Mouse (Mus musculus) midbrain, embryonic 11.5 days (tissue): ENCODE measurements at regions not wholly inside any gene's neighbourhood (a gene's known extent, or its start where the extent isn't known, plus 50 kb on each side); places are given as distances from the start of the nearest gene placed in this dataset.

Experiments
- ATAC-seq: fragments of 200-750 bp; cut with Nextera tagmentation; 2 replicates; pipeline ENCODE4 v1.8.0; 2017; ENCODE audit warnings: moderate TSS enrichment, moderate library complexity; ENCODE audit not compliant: low FRiP score
- DNase-seq: peaks from one replicate; pipeline ENCODE4 v3.0.0; 2015; ENCODE audit warnings: low spot score; ENCODE audit errors: missing footprints
- H3K27ac ChIP-seq: fragments of 300-500 bp; sonication (generic); 2 replicates; pipeline ENCODE4 v1.5.1; 2014; ENCODE audit warnings: low read depth, low read length
- H3K27me3 ChIP-seq: fragments of 300-500 bp; sonication (generic); 2 replicates; pipeline ENCODE4 v1.6.1; 2014; ENCODE audit warnings: mild to moderate bottlenecking, low read length, moderate library complexity, mixed read lengths; ENCODE audit not compliant: control insufficient read depth, insufficient read depth
- H3K36me3 ChIP-seq: fragments of 300-500 bp; sonication (generic); 2 replicates; pipeline ENCODE4 v1.6.1; 2014; ENCODE audit warnings: mild to moderate bottlenecking, low read length, moderate library complexity, mixed read lengths; ENCODE audit not compliant: control insufficient read depth, insufficient read depth
- H3K4me1 ChIP-seq: fragments of 300-500 bp; sonication (generic); 2 replicates; pipeline ENCODE4 v1.6.1; 2014; ENCODE audit warnings: low read length; ENCODE audit not compliant: control insufficient read depth, insufficient read depth
- H3K4me2 ChIP-seq: fragments of 300-500 bp; sonication (generic); 2 replicates; pipeline ENCODE4 v1.6.1; 2014; ENCODE audit warnings: mild to moderate bottlenecking, moderate library complexity
- H3K4me3 ChIP-seq: fragments of 300-500 bp; sonication (generic); 2 replicates; pipeline ENCODE4 v1.5.1; 2014; ENCODE audit warnings: low read depth, low read length
- H3K9ac ChIP-seq: fragments of 300-500 bp; sonication (generic); 2 replicates; pipeline ENCODE4 v1.6.1; 2014; ENCODE audit warnings: low read length
- H3K9me3 ChIP-seq: fragments of 300-500 bp; sonication (generic); 2 replicates; pipeline ENCODE4 v1.6.1; 2016; ENCODE audit warnings: low read length; ENCODE audit not compliant: control insufficient read depth
- WGBS: fragments of 180-500 bp; shearing (Covaris S2); extraction: QIAGEN DNeasy Blood & Tissue Kit; methylation state at CpG from one replicate; pipeline ENCODE4 v1.1.7; 2014; 5-methylcytosine and 5-hydroxymethylcytosine counted together

DNA sequence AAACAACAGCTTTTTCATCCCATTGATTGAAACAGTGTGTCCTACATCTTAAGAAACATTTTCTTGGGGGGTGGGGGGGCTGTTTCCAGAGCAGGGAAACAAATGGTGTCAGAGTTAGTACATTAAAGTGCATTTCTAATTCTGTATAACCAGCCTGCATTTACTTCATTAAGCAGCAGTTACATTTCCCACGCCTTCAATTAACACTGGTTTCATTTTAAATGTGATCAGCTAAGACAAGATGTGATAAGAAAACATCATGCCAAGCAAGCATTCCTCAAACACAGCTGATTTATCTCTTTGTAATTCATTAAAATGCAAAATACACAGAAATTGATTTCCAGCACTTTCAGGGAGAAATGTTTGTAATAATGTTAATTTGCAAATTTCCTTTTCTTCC lies 122.0 kb downstream of the Olfr1505 start:
- Histone ChIP-seq H3K36me3 (no peaks in the 10 kb centered on the region), H3K9ac (no peak overlapping the region), H3K27me3 (no peaks in the 10 kb centered on the region), H3K4me2 (no peak overlapping the region), H3K27ac (no peak overlapping the region), H3K4me3 (no peak overlapping the region), H3K4me1 (peaks cover 15% of the 10 kb centered on the region), H3K9me3 (no peaks in the 10 kb centered on the region)
- ATAC-seq (no peak), DNase-seq (no peak)
- WGBS = 76% methylated on average over 1 of the region's 1 CpGs

DNA sequence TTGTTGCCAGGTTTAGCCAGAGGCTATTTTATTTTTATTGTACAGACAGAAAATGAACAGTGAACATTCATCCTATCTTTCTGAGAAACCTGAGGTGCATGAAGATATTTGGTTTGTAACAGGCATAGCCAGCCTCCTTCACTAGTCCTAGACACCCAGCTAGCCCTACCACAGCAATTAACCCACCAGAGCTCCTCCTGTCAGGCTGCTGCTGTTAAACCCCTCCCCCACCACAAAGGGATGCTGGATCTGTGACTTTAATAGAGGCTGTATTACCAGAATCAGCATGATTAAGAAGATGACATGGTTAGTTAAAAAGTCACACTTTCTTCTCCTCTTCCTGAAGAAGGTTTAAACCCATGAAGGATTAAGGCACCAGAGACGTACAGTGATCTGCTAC lies 122.5 kb downstream of the Olfr1505 start:
- Histone ChIP-seq H3K4me1 (peaks cover 15% of the 10 kb centered on the region), H3K4me2 (no peak overlapping the region), H3K9ac (no peak overlapping the region), H3K27ac (no peak overlapping the region), H3K27me3 (no peaks in the 10 kb centered on the region), H3K4me3 (no peak overlapping the region), H3K36me3 (no peaks in the 10 kb centered on the region), H3K9me3 (no peaks in the 10 kb centered on the region)
- ATAC-seq (peak; percentile 79), DNase-seq (no peak)
- 28% methylated on average over 1 of the region's 1 CpGs for WGBS

DNA sequence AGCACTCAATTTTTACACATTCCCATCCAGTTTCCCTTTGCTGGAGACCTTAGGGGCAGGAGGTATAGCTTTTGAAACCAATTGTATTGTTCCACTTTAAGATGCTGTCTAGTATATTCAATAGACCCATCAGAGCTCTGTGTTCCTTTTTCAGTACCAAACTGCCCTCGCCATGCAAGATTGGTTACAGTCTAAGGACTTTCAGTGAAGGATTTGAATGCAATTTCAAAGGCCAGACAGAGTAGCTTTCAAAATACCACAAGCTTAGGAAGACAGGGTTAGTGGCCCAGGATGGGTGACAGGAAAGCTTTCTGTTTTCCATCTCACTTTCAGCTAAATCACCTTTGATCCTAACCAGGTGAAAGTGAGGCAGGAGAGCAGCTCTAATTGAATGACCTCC lies 123.4 kb downstream of the Olfr1505 start:
- WGBS = 28% methylated on average over 1 of the region's 1 CpGs

GRCm38 (mm10) chr19:14042753-14043152 lies 129.4 kb downstream of the Olfr1505 start:
- peak; percentile 79 for ATAC-seq
- no peak overlapping the region for H3K4me3 ChIP-seq
- no peak for DNase-seq
- WGBS = 24% methylated on average over 5 of the region's 5 CpGs
- H3K9me3 ChIP-seq = no peaks in the 10 kb centered on the region
- no peaks in the 10 kb centered on the region for H3K4me1 ChIP-seq
- no peaks in the 10 kb centered on the region for H3K27me3 ChIP-seq
- no peak overlapping the region for H3K4me2 ChIP-seq
- no peaks in the 10 kb centered on the region for H3K36me3 ChIP-seq
- no peak overlapping the region for H3K27ac ChIP-seq
- no peak overlapping the region for H3K9ac ChIP-seq

More for the DNA sequence above, 123.4 kb downstream of the Olfr1505 start:
- Histone ChIP-seq H3K9ac (no peak overlapping the region), H3K36me3 (no peaks in the 10 kb centered on the region), H3K27me3 (no peaks in the 10 kb centered on the region), H3K4me3 (no peak overlapping the region), H3K9me3 (no peaks in the 10 kb centered on the region), H3K27ac (no peak overlapping the region), H3K4me2 (no peak overlapping the region; the same call in 1 of the 2 replicates), H3K4me1 (peaks cover 15% of the 10 kb centered on the region)
- DNase-seq (no peak), ATAC-seq (peak; percentile 59)

DNA sequence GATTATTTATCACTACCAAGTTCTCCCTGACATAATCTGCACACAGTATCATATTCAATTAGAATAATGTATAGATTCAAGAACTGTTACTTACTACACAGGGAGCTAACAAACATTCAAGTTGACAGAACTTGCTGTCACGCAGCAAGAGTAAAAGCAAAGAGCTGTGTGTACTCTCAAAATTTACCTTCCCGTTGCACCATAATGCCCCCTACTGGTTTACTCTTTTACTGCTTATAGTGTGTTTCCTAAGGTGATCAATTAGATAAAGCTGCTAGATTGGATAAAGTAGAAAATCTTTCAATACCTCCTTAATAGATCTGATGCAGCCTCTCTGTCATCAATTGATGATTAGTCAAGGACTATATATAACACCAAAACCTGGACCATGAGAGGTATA lies 132.1 kb downstream of the Olfr1505 start:
- H3K27ac ChIP-seq = no peak overlapping the region
- ATAC-seq (no peak), DNase-seq (peak; percentile 85)
- no peak overlapping the region for H3K4me2 ChIP-seq
- no peaks in the 10 kb centered on the region for H3K36me3 ChIP-seq
- 62% methylated on average over 2 of the region's 2 CpGs for WGBS
- no peak overlapping the region for H3K9ac ChIP-seq
- H3K27me3 ChIP-seq = no peaks in the 10 kb centered on the region
- H3K9me3 ChIP-seq = no peaks in the 10 kb centered on the region
- H3K4me3 ChIP-seq = no peak overlapping the region
- no peaks in the 10 kb centered on the region for H3K4me1 ChIP-seq

DNA sequence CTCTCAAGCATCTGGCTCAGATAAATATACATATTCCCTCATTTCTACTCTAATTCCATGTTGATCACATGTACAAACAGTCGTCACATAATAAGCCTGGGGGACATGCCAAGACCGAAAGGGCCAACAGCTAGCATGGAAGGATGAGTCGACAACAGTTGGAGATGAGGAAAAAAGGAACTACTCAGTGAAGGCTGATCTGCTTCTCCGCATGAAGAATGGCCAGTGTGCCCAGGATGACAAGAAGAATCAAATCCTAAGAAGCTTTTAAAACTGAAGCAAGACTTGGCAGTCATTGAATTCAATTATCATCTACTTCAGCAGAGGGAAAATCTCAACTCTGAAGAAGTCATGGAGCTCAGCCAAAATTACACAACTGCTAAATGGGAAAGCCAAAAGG lies 138.7 kb downstream of the Olfr1505 start:
- Histone ChIP-seq H3K9ac (no peak overlapping the region), H3K36me3 (no peaks in the 10 kb centered on the region), H3K9me3 (no peaks in the 10 kb centered on the region), H3K27ac (no peak overlapping the region), H3K4me1 (no peaks in the 10 kb centered on the region), H3K4me2 (no peak overlapping the region), H3K4me3 (no peak overlapping the region), H3K27me3 (no peaks in the 10 kb centered on the region)
- no peak for DNase-seq
- WGBS = 91% methylated on average over 4 of the region's 4 CpGs
- ATAC-seq = no peak

DNA sequence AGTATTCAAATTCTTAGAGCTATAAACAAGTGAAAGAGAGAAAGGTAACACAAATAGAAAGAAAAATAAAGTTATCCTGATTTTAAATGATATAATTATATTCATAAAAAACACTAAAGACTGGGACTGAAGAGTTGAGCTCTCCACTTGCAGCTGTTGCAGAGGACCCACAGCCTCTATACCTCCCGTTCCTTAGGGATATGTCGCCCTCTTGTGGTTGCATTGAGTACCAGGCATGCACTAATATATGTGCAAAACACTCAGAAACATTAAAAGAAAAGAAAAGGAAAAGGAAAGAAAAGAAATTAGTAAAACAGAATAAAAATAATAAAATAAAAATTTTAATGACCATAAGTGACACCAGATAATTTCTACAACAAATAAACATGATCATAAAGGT lies 167.2 kb downstream of the Olfr1505 start:
- no peaks in the 10 kb centered on the region for H3K36me3 ChIP-seq
- H3K9me3 ChIP-seq = no peaks in the 10 kb centered on the region
- no peaks in the 10 kb centered on the region for H3K4me1 ChIP-seq
- no peak overlapping the region for H3K9ac ChIP-seq
- ATAC-seq (no peak), DNase-seq (no peak)
- 15% methylated on average over 2 of the region's 2 CpGs for WGBS
- H3K4me3 ChIP-seq = no peak overlapping the region
- H3K27ac ChIP-seq = no peak overlapping the region
- no peaks in the 10 kb centered on the region for H3K27me3 ChIP-seq
- H3K4me2 ChIP-seq = no peak overlapping the region

- H3K4me2 ChIP-seq = no peak overlapping the region
- no peak for ATAC-seq
- WGBS = 82% methylated on average over 3 of the region's 3 CpGs
Measured at GRCm38 (mm10) chr19:14084726-14085125, 171.4 kb downstream of the Olfr1505 start.

DNA sequence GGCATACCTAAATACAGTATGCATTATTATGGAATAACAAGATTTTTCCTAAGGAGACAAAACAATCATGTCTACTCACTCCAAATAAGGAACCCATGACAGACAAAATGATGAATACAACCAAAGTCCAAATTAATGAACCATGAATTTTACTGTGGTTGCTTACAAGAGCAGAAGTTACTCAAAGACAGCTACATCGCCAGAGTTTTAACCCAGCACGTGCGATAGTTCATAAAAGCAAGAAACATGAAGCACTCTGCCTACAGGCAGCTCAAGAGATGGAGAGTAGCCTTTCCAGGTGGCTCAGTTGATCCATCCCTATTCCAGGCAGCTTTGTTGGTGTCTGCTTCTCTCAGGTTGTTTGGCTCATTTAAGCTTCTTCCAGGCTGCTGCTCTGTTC lies 176.8 kb downstream of the Olfr1505 start:
- Histone ChIP-seq H3K4me1 (no peaks in the 10 kb centered on the region), H3K27ac (no peak overlapping the region), H3K9me3 (no peaks in the 10 kb centered on the region), H3K36me3 (no peaks in the 10 kb centered on the region), H3K4me3 (no peak overlapping the region), H3K9ac (no peak overlapping the region), H3K27me3 (no peaks in the 10 kb centered on the region), H3K4me2 (no peak overlapping the region)
- ATAC-seq = no peak
- 91% methylated on average over 3 of the region's 3 CpGs for WGBS
- peak; percentile 44 for DNase-seq

More at GRCm38 (mm10) chr19:14084726-14085125, 171.4 kb downstream of the Olfr1505 start:
- H3K9me3 ChIP-seq = no peaks in the 10 kb centered on the region
- no peaks in the 10 kb centered on the region for H3K27me3 ChIP-seq
- H3K36me3 ChIP-seq = no peaks in the 10 kb centered on the region
- no peak overlapping the region for H3K27ac ChIP-seq
- no peak overlapping the region for H3K4me3 ChIP-seq
- no peaks in the 10 kb centered on the region for H3K4me1 ChIP-seq
- no peak for DNase-seq
- H3K9ac ChIP-seq = no peak overlapping the region

DNA sequence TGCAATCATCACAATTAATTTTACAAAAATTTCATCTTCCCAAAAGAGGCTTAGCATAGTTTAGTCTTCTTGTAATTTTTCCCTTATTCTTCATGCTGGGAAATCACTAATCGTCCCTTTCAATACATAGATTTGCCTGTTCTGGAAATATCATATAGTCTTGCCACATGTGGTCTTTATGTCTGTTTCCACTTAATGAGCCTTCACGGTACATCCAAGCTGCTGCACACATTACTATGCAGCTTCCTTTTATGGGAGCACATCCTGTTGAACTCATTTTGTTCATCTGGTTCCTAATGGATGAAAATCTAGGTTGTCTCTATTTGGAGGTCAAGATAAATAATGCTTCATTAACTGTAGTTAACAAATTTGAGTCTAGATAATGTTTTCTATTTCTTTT lies 180.9 kb downstream of the Olfr1505 start:
- Histone ChIP-seq H3K4me1 (no peaks in the 10 kb centered on the region), H3K36me3 (no peaks in the 10 kb centered on the region), H3K27ac (no peak overlapping the region), H3K27me3 (no peaks in the 10 kb centered on the region), H3K4me3 (no peak overlapping the region), H3K9ac (no peak overlapping the region), H3K4me2 (no peak overlapping the region), H3K9me3 (no peaks in the 10 kb centered on the region)
- ATAC-seq (no peak), DNase-seq (no peak)
- WGBS = 69% methylated on average over 2 of the region's 2 CpGs
